Mouse (Mus musculus) embryonic facial prominence, embryonic 15.5 days (tissue): ENCODE measurements around the gene Fam49a. TPM values are rescaled to one million over a fixed set of nuclear protein-coding genes. Genes with fewer than 3 reads are reported as not detected.

Experiments
- ATAC-seq: fragments of 200-750 bp; cut with Nextera tagmentation; 2 replicates; pipeline ENCODE4 v1.8.0; 2017; ENCODE audit warnings: low read depth, moderate TSS enrichment; ENCODE audit not compliant: insufficient number of reproducible peaks, low FRiP score, low TSS enrichment
- H3K27ac ChIP-seq: fragments of 300-500 bp; sonication (generic); replicated peaks from 2 replicates; pipeline ENCODE4 v1.5.1; 2015; ENCODE audit warnings: mild to moderate bottlenecking, inconsistent platforms
- H3K27me3 ChIP-seq: fragments of 300-500 bp; sonication (generic); 2 replicates; pipeline ENCODE4 v1.6.1; 2015; ENCODE audit warnings: inconsistent platforms
- H3K36me3 ChIP-seq: fragments of 300-500 bp; sonication (generic); 2 replicates; pipeline ENCODE4 v1.6.1; 2015; ENCODE audit warnings: mild to moderate bottlenecking, inconsistent platforms
- H3K4me1 ChIP-seq: fragments of 300-500 bp; sonication (generic); 2 replicates; pipeline ENCODE4 v1.6.1; 2015; ENCODE audit warnings: inconsistent platforms
- H3K4me2 ChIP-seq: fragments of 300-500 bp; sonication (generic); replicated peaks from 2 replicates; pipeline ENCODE4 v1.6.1; 2015; ENCODE audit warnings: mild to moderate bottlenecking, inconsistent platforms
- H3K4me3 ChIP-seq: fragments of 300-500 bp; sonication (generic); replicated peaks from 2 replicates; pipeline ENCODE4 v1.5.1; 2015; ENCODE audit warnings: mild to moderate bottlenecking, inconsistent platforms
- H3K9ac ChIP-seq: fragments of 300-500 bp; sonication (generic); 2 replicates; pipeline ENCODE4 v1.6.1; 2015; ENCODE audit warnings: inconsistent platforms
- H3K9me3 ChIP-seq: fragments of 300-500 bp; sonication (generic); replicated peaks from 2 replicates; pipeline ENCODE4 v1.6.1; 2016; ENCODE audit warnings: inconsistent platforms
- WGBS: fragments of 180-500 bp; shearing (Covaris S2); methylation state at CpG from one replicate; pipeline ENCODE4 v1.1.7; 2015; 5-methylcytosine and 5-hydroxymethylcytosine counted together
- polyA plus RNA-seq: library from polyadenylated mRNA; unstranded; fragments of >200 nt; fragmentation: Nextera tagmentation; extraction: Ambion mirVana; gene quantifications from 2 replicates; pipeline ENCODE4 v1.2.1, GENCODE M21; 2015

Fam49a gene
- polyA plus RNA-seq, 1 experiment from 2014 or later = 12.0 TPM

GRCm38 (mm10) chr12:12364201-12364600 lies 102.3 kb downstream of the Fam49a start:
- H3K36me3 ChIP-seq = peaks cover 9% of the 10 kb centered on the region; the same call in 1 of the 2 replicates
- no peak overlapping the region for H3K4me2 ChIP-seq
- H3K4me3 ChIP-seq = no peak overlapping the region
- H3K4me1 ChIP-seq = no peaks in the 10 kb centered on the region
- H3K9ac ChIP-seq = no peak overlapping the region
- H3K9me3 ChIP-seq = no peaks in the 10 kb centered on the region
- 81% methylated on average over 8 of the region's 8 CpGs for WGBS
- H3K27me3 ChIP-seq = no peaks in the 10 kb centered on the region
- no peak overlapping the region for H3K27ac ChIP-seq
- ATAC-seq = no peak

- Histone ChIP-seq H3K9ac (no peak overlapping the region), H3K9me3 (no peaks in the 10 kb centered on the region), H3K4me2 (no peak overlapping the region), H3K27ac (no peak overlapping the region), H3K27me3 (no peaks in the 10 kb centered on the region), H3K36me3 (peaks cover 9% of the 10 kb centered on the region; the same call in 1 of the 2 replicates), H3K4me1 (no peaks in the 10 kb centered on the region), H3K4me3 (no peak overlapping the region)
- ATAC-seq = no peak
- WGBS = 87% methylated on average over 5 of the region's 5 CpGs
Observed at GRCm38 (mm10) chr12:12367423-12367822, 105.5 kb downstream of the Fam49a start.

DNA sequence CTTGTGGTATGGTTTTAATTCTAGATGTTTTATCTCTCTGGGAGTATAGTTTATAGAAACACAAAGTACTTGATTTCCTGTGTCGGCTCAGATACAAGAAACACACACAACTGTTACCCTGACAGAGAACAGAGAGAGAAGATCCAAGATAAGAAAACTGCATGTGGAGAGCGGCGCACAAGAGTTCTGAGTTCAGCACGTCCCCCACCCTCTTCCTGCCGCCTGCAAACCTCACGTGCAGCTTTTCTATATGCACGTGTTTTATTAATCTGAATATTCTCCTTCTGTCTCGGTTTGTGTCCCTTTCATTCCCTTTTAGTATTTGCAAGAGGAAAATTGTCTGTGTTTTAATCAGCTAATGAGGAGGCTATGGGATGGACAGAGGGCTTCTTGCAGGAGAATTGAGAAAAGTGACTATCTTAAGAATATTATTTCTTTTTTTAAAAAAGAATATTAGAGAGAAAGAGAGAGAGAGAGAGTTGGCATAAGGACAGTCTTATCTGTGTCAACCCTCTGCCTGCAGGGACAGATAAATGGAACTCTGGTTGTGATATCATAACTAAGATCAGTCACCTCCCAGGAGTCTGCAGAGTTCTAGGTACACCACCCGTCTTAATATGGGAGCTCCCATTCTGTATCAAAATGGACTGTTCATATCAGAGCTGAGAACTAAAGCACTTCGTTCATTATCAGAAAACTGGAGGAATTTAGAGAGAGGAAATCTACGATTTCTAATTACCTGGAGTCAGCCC lies 111.3 kb downstream of the Fam49a start:
- no peak overlapping the region for H3K27ac ChIP-seq
- H3K4me1 ChIP-seq = no peaks in the 10 kb centered on the region
- H3K27me3 ChIP-seq = no peaks in the 10 kb centered on the region
- no peak overlapping the region for H3K4me2 ChIP-seq
- no peak overlapping the region for H3K9ac ChIP-seq
- ATAC-seq = no peak
- H3K4me3 ChIP-seq = no peak overlapping the region
- WGBS = 82% methylated on average over 11 of the region's 11 CpGs
- no peaks in the 10 kb centered on the region for H3K9me3 ChIP-seq
- no peaks in the 10 kb centered on the region for H3K36me3 ChIP-seq

GRCm38 (mm10) chr12:12379056-12379455 lies 117.1 kb downstream of the Fam49a start:
- WGBS = 64% methylated on average over 2 of the region's 2 CpGs
- H3K27ac ChIP-seq = no peak overlapping the region
- H3K9ac ChIP-seq = no peak overlapping the region
- no peak for ATAC-seq
- no peak overlapping the region for H3K4me2 ChIP-seq
- no peaks in the 10 kb centered on the region for H3K27me3 ChIP-seq
- no peak overlapping the region for H3K4me3 ChIP-seq
- H3K36me3 ChIP-seq = no peaks in the 10 kb centered on the region
- no peaks in the 10 kb centered on the region for H3K4me1 ChIP-seq
- no peaks in the 10 kb centered on the region for H3K9me3 ChIP-seq

GRCm38 (mm10) chr12:12389271-12389670 lies 127.3 kb downstream of the Fam49a start:
- Histone ChIP-seq H3K4me3 (no peak overlapping the region), H3K9ac (no peak overlapping the region), H3K4me2 (no peak overlapping the region), H3K27ac (no peak overlapping the region), H3K36me3 (no peaks in the 10 kb centered on the region), H3K27me3 (no peaks in the 10 kb centered on the region), H3K9me3 (no peaks in the 10 kb centered on the region), H3K4me1 (no peaks in the 10 kb centered on the region)
- no peak for ATAC-seq
- 89% methylated on average over 1 of the region's 1 CpGs for WGBS

- 25% methylated on average over 6 of the region's 6 CpGs for WGBS
- no peak overlapping the region for H3K27ac ChIP-seq
- H3K4me2 ChIP-seq = no peak overlapping the region
- no peaks in the 10 kb centered on the region for H3K9me3 ChIP-seq
- no peaks in the 10 kb centered on the region for H3K27me3 ChIP-seq
- ATAC-seq = no peak
- H3K4me1 ChIP-seq = peaks cover 5% of the 10 kb centered on the region; the same call in 1 of the 2 replicates
- no peak overlapping the region for H3K9ac ChIP-seq
- H3K36me3 ChIP-seq = no peaks in the 10 kb centered on the region
- H3K4me3 ChIP-seq = no peak overlapping the region
Observed at GRCm38 (mm10) chr12:12396224-12396623, 134.3 kb downstream of the Fam49a start.

DNA sequence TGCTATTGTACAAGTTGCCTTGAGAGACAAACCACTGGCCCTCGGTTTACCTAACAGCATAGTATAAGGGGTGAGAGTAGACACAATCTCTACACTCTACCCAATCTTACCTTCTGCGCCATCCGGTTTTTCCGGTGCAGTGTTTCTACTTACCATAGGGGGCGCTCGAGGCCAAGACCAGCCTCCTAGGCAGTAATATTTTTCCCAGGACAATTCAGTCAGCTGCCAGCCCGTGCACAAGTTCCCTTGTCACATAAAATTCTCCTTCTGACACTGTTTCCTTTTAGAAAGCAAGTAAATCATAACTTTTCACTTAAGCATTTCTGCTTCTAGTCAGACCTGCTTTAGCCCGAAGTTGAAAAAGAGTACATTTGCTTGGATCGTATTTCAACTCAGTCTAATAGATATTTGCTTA lies 139.1 kb downstream of the Fam49a start:
- Histone ChIP-seq H3K4me1 (peaks cover 14% of the 10 kb centered on the region; the same call in 1 of the 2 replicates), H3K27me3 (no peaks in the 10 kb centered on the region), H3K4me3 (peak overlapping the region; percentile 24), H3K4me2 (peak overlapping the region; percentile 47), H3K36me3 (no peaks in the 10 kb centered on the region), H3K27ac (peak overlapping the region; percentile 56; the same call in 1 of the 2 replicates), H3K9me3 (no peaks in the 10 kb centered on the region), H3K9ac (no peak overlapping the region)
- ATAC-seq = peak; percentile 31; the same call in 1 of the 2 replicates
- 20% methylated on average over 9 of the region's 9 CpGs for WGBS

- Histone ChIP-seq H3K4me1 (peaks cover 14% of the 10 kb centered on the region; the same call in 1 of the 2 replicates), H3K27ac (peak overlapping the region; percentile 56; the same call in 1 of the 2 replicates), H3K4me3 (peak overlapping the region; percentile 24), H3K27me3 (no peaks in the 10 kb centered on the region), H3K4me2 (peak overlapping the region; percentile 47), H3K9me3 (no peaks in the 10 kb centered on the region), H3K9ac (no peak overlapping the region), H3K36me3 (no peaks in the 10 kb centered on the region)
- WGBS = 6% methylated on average over 15 of the region's 15 CpGs
- ATAC-seq = peak; percentile 73; the same call in 1 of the 2 replicates
Observed at GRCm38 (mm10) chr12:12401504-12401903, 139.6 kb downstream of the Fam49a start.

DNA sequence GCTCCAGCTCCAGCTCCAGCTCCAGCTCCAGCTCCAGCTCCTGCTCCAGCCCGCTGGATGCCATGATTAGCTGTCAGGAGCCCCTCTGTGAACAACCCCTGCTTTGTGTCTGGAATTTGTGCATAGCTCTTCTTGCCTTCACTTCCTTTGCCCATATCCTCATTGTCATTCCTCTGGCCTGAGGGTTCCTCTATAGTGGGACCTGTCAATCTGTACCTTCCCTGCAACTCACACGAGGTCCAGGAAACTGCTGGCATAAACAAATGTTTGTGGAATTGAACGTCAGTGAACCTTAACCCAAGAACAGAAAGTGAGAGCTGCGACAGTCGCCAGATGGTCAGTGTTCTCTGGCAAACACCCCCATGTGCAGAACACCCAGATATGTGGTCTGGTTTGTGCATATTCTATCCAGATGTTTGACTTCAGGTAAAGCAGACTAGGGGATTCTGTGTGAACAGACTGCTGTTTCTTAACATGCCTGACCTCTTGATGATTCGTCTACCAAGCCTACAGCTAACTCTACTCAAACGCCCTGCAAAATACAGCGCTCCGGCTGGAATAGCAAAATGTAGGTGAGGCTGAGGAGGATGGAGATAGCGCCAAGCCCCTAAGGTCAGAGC lies 143.7 kb downstream of the Fam49a start:
- H3K36me3 ChIP-seq = no peaks in the 10 kb centered on the region
- H3K9ac ChIP-seq = no peak overlapping the region
- no peaks in the 10 kb centered on the region for H3K9me3 ChIP-seq
- H3K27ac ChIP-seq = no peak overlapping the region
- no peak for ATAC-seq
- no peak overlapping the region for H3K4me3 ChIP-seq
- 36% methylated on average over 10 of the region's 10 CpGs for WGBS
- H3K27me3 ChIP-seq = no peaks in the 10 kb centered on the region
- no peak overlapping the region for H3K4me2 ChIP-seq
- H3K4me1 ChIP-seq = peaks cover 14% of the 10 kb centered on the region; the same call in 1 of the 2 replicates

- ATAC-seq = no peak
- WGBS = 32% methylated on average over 5 of the region's 5 CpGs
Observed at GRCm38 (mm10) chr12:12409044-12409443, 147.1 kb downstream of the Fam49a start.

GRCm38 (mm10) chr12:12412674-12413073 lies 150.7 kb downstream of the Fam49a start:
- no peak overlapping the region for H3K4me3 ChIP-seq
- H3K4me1 ChIP-seq = no peaks in the 10 kb centered on the region
- H3K9me3 ChIP-seq = no peaks in the 10 kb centered on the region
- H3K27me3 ChIP-seq = no peaks in the 10 kb centered on the region
- H3K27ac ChIP-seq = no peak overlapping the region
- no peak overlapping the region for H3K4me2 ChIP-seq
- 28% methylated on average over 5 of the region's 5 CpGs for WGBS
- H3K36me3 ChIP-seq = no peaks in the 10 kb centered on the region
- ATAC-seq = no peak
- no peak overlapping the region for H3K9ac ChIP-seq

More at GRCm38 (mm10) chr12:12409044-12409443, 147.1 kb downstream of the Fam49a start:
- no peaks in the 10 kb centered on the region for H3K27me3 ChIP-seq
- H3K4me2 ChIP-seq = no peak overlapping the region
- H3K9me3 ChIP-seq = no peaks in the 10 kb centered on the region
- H3K4me1 ChIP-seq = 0 out of 2 replicates have a peak, but pooled peaks cover 3% of the 10 kb centered on the region
- H3K27ac ChIP-seq = no peak overlapping the region
- H3K4me3 ChIP-seq = no peak overlapping the region
- H3K36me3 ChIP-seq = no peaks in the 10 kb centered on the region
- no peak overlapping the region for H3K9ac ChIP-seq
